Mouse (Mus musculus): ENCODE measurements at regions not wholly inside any gene's neighbourhood (a gene's known extent, or its start where the extent isn't known, plus 50 kb on each side); places are given as distances from the start of the nearest gene placed in this dataset.

GRCm38 (mm10) chr14:78438064-78438677, 98.4 kb downstream of the Akap11 start:
- DNase-seq = peak in 1 of 2 experiments; percentile 51

- DNase-seq = peak in 1 of 2 experiments; percentile 15
Measured at GRCm38 (mm10) chr14:78436586-78436985, 100.0 kb downstream of the Akap11 start.

- no peak for DNase-seq
Measured at GRCm38 (mm10) chr14:78435982-78436381, 100.6 kb downstream of the Akap11 start.

- no peak for DNase-seq
Measured at GRCm38 (mm10) chr14:78435561-78435960, 101.0 kb downstream of the Akap11 start.

- no peak for DNase-seq
Measured at GRCm38 (mm10) chr14:78434753-78435152, 101.9 kb downstream of the Akap11 start.

GRCm38 (mm10) chr14:78434126-78434525, 102.5 kb downstream of the Akap11 start:
- DNase-seq = peak in 1 of 2 experiments; percentile 17

DNA sequence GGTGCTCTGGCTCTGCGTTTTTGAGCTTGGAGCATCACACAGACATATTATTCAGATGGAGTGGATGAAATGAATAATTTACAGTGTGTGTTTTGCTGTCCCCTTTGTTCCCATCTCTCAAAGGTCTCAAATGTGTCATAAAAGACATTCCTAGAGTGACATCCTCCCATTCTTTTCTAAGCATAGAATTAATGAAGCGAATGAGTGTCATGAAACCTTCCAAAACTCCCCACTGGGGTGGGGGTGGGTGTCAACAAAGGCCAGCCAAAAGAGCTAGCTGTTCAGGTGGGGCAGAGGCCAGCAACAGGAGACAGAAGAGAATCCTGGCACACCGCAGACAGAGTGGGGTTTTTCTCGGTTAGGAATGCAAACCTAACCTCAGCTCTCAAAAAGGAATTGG, 104.1 kb downstream of the Akap11 start:
- no peak for DNase-seq

DNA sequence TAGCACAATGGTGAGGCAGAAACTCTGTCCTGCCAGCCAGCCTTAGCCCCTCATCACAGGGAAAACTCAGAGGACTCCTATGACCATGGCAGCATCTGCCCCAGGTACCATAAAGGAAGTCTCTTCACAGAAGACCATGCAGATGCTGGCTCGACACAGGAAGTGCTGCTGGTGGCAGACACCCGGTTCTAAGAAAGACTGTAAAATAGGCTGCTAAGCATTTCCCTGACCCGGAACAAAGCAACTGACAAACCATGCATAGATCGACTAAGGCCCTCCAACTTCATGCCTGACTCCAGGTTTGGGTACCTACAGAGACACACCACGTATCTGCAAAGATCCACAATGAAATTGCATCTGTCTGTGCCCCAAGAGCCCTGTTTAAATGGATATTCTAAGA, 104.7 kb downstream of the Akap11 start:
- DNase-seq = peak; percentile 41 to 60

DNA sequence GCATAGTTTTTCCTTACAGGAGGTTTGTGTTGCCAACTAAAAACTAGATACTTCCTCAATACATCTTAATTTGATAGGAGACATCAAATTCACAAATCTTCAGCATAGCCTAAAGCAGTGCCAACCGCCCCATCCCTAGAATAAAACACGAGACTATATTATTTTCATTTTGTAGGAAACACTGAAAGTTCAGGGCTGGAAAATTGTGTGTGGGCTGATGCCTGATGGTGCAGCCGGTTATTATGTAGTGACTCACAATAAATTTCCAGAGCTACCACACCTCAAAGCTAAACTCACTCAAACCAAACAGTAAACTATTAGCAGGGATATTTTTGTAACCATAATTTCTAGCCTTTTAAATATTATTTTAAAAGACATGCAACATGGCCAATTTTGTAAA, 105.2 kb downstream of the Akap11 start:
- DNase-seq = no peak

- no peak for DNase-seq
Measured at GRCm38 (mm10) chr14:78428233-78429019, 108.2 kb downstream of the Akap11 start.

DNA sequence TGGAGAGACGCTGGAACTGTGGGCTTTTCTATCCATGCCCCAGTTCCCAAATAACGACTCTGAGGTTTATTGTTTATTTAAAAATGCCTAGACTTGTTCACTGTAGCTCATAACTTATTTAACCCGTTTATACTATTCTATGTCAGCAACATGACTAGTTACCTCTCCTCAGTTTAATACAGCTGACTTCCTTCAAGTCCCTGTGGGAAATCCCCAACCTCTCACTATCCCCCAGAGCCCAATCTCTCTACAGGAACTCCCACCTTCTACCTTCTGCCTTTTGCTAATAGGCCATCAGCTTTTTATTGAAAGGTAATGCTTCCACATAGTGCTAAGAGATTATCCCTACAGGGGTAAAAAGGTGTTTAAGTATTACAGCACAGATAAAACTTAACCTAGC, 109.5 kb downstream of the Akap11 start:
- DNase-seq = no peak

DNA sequence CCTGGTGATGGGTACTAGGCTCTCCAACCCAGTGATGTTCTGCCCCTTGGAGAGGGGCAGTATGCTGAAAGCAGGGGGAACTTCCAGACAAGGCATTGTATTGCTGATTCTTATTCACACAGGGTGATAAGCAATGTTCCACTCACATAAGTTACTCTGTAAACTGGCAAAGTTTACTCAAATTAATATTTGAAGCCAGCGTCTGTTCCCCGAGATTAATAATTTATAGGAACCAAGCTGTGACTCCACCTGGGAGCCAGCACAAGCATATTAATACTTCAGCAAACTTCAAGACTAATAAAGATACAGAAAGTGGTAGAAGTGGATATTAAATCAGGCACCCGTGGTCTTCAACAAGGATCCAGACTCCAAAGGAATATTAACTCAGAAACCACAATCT, 114.0 kb downstream of the Akap11 start:
- DNase-seq = no peak

- no peak for DNase-seq
Measured at GRCm38 (mm10) chr14:78420966-78421365, 113.1 kb upstream of the Tnfsf11 start.

DNA sequence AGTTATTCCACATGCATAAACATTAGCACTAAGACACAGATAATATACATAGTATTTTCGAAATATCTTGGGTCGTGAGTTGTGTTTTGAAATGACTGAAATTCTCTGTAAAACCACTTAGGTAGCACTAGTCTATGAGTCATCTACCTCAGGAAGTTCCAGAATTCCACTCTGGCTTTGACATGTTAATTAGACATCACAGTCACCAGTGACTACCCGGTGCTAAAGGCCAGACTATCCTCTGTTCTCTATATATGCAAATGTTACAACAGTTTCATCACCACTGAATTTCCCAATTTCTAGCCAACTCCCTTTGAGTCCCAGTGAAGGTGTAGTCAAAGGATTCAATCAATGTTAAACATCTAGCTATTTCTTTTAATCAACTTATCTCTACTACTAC, 112.3 kb upstream of the Tnfsf11 start:
- DNase-seq = no peak

DNA sequence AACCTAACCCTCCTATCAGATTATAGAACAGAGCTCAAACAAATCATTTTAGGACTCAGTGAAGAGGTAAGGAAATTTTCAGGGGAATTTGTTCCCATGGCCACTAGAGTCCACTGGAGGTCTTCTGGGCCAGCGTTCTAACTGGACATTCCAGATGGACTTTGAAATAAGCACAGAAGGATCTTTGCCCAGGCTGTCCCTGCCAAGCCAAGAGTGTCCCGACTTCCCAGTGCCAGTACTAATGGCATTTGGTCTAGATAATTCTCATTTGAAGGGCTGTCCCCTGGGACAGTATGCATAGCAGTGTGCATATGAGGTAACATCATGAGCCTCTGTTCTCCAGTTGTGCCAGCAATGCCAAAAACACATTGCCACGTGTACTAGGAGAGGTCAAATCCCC, 97.7 kb upstream of the Tnfsf11 start:
- no peak for DNase-seq

GRCm38 (mm10) chr14:78397914-78398313, 90.1 kb upstream of the Tnfsf11 start:
- DNase-seq = no peak

DNA sequence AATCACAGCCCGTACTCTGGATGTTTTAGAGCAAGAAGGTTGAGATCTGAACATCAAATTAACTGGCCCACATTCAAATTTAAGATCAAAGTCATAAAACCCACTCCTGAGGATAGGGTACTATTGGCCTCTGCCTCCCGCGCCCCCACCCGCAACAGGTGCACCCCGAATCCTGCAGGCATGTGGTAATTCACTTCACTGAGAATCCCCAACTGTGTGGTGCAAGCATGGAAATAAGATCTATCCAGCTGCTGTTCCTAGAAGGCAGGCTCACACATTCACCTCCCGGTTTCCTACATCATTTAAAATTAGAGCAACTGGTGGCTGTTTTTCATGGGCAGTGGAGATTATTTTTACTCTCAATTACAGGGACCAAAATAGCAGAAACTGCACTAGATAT, 87.8 kb upstream of the Tnfsf11 start:
- DNase-seq = no peak

DNA sequence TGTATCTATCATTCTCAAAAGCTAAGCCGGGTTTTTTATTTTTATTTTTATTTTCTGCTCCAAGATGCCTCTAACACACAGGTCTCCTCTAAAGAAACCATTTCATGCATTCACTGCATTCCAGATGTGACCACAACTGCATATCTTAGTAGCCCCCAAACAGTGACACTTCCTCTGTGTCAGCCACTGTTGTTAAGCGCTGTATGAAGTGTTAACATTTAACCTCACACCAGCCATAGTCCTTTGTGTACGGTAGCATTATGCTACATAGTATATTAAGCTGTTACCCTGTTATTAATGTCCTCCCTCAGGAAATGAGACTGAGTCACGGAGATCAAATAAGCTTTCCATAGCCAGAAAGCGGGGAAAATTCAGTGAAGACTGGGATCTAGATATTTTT, 79.2 kb upstream of the Tnfsf11 start:
- no peak for DNase-seq

DNA sequence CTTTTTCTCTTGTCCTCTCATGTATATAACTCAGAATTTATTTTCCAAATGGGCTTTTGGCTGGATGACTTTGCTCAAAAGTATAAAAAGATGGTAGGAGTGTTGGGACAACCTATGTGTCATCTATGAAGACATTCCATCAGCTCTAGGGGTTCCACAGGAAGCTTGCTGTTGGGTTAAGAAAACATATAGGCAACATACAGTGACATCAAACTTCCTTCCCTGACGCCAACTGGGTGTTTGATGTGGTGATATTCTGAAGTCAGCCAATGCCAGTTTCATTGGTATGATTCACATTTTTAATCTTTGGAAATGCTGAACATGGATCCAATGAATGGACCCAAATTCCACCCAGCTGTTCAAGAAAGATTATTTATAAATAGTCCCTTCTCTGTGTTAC, 76.5 kb upstream of the Tnfsf11 start:
- no peak for DNase-seq

DNA sequence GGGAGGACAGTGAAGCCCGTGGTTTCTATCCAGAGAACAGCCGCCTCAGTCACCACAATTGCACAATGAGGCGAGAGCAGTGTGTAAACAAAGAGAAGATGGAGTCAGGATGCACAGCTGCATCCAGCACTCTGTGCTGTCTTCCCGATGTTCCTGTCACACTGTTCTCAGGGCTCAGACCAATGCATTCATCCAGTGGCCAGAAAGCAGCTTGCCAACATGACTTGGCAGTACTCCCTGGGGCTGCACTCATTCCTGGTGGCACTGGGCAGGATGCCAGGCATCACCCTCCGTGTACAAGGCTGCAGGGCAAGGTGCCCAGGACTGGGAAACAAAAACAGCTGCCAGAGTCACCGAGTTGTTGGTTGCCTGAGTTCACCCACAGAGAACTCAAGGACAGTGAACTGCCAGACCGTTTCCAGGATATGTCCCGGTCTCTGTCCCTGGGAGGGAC, 75.4 kb upstream of the Tnfsf11 start:
- DNase-seq = peak in 1 of 2 experiments; percentile 7

DNA sequence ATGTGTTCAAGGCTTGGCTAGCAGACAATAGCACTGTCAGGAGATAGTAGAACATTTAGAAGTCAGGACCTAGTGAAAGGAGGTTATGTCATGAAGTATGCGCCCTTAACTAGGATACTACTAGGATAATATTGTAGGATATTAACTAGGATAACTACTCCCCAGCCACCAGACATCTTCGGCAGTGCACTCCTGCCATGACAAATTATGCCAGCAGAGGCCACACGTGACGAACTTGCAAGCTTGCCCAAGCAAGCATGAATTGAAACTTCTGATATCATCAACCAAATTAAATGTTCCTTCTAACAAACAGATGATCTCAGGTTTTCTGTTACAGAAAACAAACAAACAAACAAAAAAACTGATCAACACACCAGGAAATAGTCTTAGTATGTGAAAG, 72.2 kb upstream of the Tnfsf11 start:
- DNase-seq = no peak

DNA sequence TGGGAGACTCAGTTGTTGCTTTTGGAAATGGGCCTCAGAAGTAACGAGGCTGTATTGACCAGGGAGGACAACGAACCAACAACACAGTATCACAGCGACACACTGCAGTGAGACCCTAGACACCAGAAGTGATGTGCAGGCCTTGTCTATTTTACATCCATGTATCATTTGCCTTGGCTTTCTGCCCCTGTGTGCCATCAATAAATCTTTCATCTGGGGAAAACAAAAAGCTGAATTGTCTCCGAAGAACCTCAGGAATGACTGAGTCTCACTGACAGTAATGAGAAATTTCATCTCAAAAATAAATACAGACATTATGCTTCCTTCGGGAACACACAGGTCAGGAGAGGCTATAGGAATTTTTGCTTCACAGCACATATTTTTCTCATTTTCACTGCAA, 68.7 kb upstream of the Tnfsf11 start:
- DNase-seq = no peak

DNA sequence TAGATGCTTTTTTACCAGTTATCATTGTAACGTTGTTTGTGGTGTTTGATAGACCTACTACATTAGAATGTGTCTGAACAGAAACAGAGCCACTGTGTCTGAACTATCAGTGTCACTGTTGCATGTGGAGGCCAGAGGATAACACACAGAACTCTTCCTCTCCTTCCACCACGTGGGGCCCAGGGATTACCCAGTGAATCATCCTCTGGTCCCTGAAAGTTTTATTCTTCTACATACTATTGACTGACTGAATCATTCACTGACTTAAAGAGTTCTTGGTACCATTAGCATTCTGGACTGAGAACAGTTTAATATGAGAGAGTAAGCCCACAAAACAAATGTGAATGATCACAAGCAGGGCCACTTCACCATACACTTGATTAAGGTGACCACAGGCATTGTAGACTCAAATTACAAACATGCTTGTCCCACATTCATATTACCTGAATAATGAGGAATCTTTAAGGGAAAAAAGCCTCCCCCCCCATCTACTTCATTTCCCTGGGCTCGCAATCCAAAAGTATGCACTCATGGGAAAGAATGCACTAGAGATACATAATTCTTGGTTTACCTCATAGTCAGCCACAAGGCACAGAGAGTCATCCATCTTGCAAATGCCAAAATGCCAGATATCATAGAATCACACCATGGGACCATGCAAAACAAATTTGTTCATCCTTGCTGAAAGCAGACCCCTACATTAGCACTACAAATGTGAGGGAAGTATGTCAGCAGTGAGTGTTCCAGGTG, 68.1 kb upstream of the Tnfsf11 start:
- no peak for DNase-seq

- no peak for DNase-seq
Measured at GRCm38 (mm10) chr14:78372102-78372501, 64.3 kb upstream of the Tnfsf11 start.

All from thymus, adult 18-20 months (tissue).